Mouse (Mus musculus) CD4-positive helper T cell, adult 2 months (primary cell): Measurements from ENCODE around the gene Gm5861.
"Not testable (repeated sequence)": the region's sequence is repeated elsewhere in the genome, so short reads cannot be mapped to it uniquely, and the experiment has no call there.

Source experiments
- DNase-seq: peaks from one replicate; pipeline ENCODE4 v3.0.0-alpha.2; 2012; ENCODE audit warnings: low read depth, missing footprints, low spot score

Gene Gm5861

DNA sequence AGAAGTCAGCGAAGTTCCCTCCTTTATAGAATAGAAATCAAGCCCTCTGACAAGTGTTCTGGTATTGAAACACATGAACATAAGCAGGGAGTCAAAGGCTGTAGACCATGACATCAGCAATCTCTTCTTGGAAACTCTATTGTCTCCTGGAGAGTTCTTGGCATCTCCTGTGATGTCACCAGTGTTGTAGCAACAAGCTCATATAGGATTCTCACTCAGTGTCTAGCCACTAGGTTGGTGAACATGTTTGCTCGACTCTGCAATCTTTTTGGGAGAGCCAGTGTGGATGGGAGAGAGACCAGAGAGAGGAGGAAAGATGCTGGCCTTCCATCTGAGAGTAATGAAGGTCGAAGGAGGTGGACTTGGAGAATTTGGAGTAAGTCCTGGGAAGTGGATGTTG lies at the start of gene Gm5861:
Gene Gm5861, plus strand, starts transcription at position 301 of the 400 bp plus-strand sequence.
- DNase-seq = not testable (repeated sequence)

DNA sequence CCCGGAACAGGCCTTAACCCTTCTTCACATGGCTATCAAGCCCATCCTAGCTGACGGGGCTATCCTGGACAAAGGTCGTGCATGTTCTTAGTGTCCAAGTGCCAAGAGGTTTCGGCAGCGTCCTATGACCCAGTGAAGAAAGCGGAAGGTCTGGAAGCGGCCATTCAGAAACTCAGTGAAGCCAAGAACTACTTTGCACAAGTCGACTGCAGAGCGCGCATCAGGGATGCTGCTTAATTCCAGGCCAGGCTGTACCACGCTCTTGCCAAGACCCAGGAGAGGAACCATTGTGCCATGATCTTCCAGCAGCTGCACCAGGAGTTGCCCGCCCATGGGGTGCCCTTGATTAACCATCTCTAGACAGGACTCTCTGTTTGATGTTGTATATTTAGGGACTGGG lies 44.8 kb upstream of the Gm5861 start:
- not testable (repeated sequence) for DNase-seq
